Mouse (Mus musculus) midbrain, embryonic 14.5 days (tissue): Measurements from ENCODE around the gene Gli3. TPM values are rescaled to one million over a fixed set of nuclear protein-coding genes. Genes with fewer than 3 reads are reported as not detected.

Experiments
- ATAC-seq: fragments of 200-750 bp; cut with Nextera tagmentation; 2 replicates; pipeline ENCODE4 v1.8.0; 2017; ENCODE audit warnings: moderate number of reproducible peaks, moderate library complexity; ENCODE audit not compliant: low FRiP score, low TSS enrichment
- DNase-seq: peaks from one replicate; pipeline ENCODE4 v3.0.0-alpha.2; 2015
- H3K27ac ChIP-seq: fragments of 300-500 bp; sonication (generic); replicated peaks from 2 replicates; pipeline ENCODE4 v1.5.1; 2014; ENCODE audit warnings: mild to moderate bottlenecking, low read depth, low read length, moderate library complexity
- H3K27me3 ChIP-seq: fragments of 300-500 bp; sonication (generic); 2 replicates; pipeline ENCODE4 v1.6.1; 2014; ENCODE audit warnings: low read length, control low read depth, mixed read lengths; ENCODE audit not compliant: control insufficient read depth, insufficient read depth
- H3K36me3 ChIP-seq: fragments of 300-500 bp; sonication (generic); 2 replicates; pipeline ENCODE4 v1.6.1; 2014; ENCODE audit warnings: low read length, control low read depth; ENCODE audit not compliant: control insufficient read depth, insufficient read depth
- H3K4me1 ChIP-seq: fragments of 300-500 bp; sonication (generic); 2 replicates; pipeline ENCODE4 v1.6.1; 2014; ENCODE audit warnings: mild to moderate bottlenecking, antibody characterized with exemption, low read length, control low read depth; ENCODE audit not compliant: control insufficient read depth, insufficient read depth
- H3K4me2 ChIP-seq: fragments of 300-500 bp; sonication (generic); 2 replicates; pipeline ENCODE4 v1.6.1; 2014; ENCODE audit warnings: mild to moderate bottlenecking, low read length, moderate library complexity
- H3K4me3 ChIP-seq: fragments of 300-500 bp; sonication (generic); replicated peaks from 2 replicates; pipeline ENCODE4 v1.5.1; 2014; ENCODE audit warnings: low read depth, low read length
- H3K9ac ChIP-seq: fragments of 300-500 bp; sonication (generic); replicated peaks from 2 replicates; pipeline ENCODE4 v1.6.1; 2014; ENCODE audit warnings: mild to moderate bottlenecking, low read length, moderate library complexity
- H3K9me3 ChIP-seq: fragments of 300-500 bp; sonication (generic); 2 replicates; pipeline ENCODE4 v1.6.1; 2016; ENCODE audit warnings: low read length, control low read depth, mixed read lengths; ENCODE audit not compliant: control insufficient read depth
- WGBS: fragments of 180-500 bp; shearing (Covaris S2); extraction: QIAGEN DNeasy Blood & Tissue Kit; methylation state at CpG from one replicate; pipeline ENCODE4 v1.1.7; 2014; 5-methylcytosine and 5-hydroxymethylcytosine counted together
- polyA plus RNA-seq: library from polyadenylated mRNA; unstranded; fragments of >200 nt; fragmentation: Nextera tagmentation; extraction: Ambion mirVana; gene quantifications from 2 replicates; pipeline ENCODE4 v1.2.1, GENCODE M21; 2014

The Gli3 gene
- 8.5 and 14.1 TPM in 2 replicates for polyA plus RNA-seq

GRCm38 (mm10) chr13:15462830-15463491 is at the start of gene Gli3:
Gene Gli3 (plus strand): TSS chr13:15463235.
- Histone ChIP-seq H3K4me1 (0 out of 2 replicates have a peak, but pooled peaks cover 13% of the 10 kb centered on the region), H3K27me3 (peaks cover 9% of the 10 kb centered on the region; the same call in 1 of the 2 replicates), H3K4me2 (peak within 1 kb of the TSS; percentile 80), H3K36me3 (no peaks in the 10 kb centered on the region), H3K9me3 (no peaks in the 10 kb centered on the region), H3K27ac (peak within 1 kb of the TSS; percentile 85), H3K4me3 (peak within 1 kb of the TSS; percentile 79), H3K9ac (peak within 1 kb of the TSS; percentile 72)
- under 1% methylated on average over 61 of the region's 76 CpGs for WGBS
- DNase-seq: peak; percentile 83
- peak; percentile 91 for ATAC-seq

- H3K27ac ChIP-seq: no peak overlapping the region
- no peak overlapping the region for H3K9ac ChIP-seq
- WGBS: 34% methylated on average over 10 of the region's 10 CpGs
- no peak for ATAC-seq
- H3K4me2 ChIP-seq: peak overlapping the region; percentile 32
- H3K4me3 ChIP-seq: no peak overlapping the region
- H3K4me1 ChIP-seq: no peaks in the 10 kb centered on the region; the same call in 1 of the 2 replicates
- DNase-seq: peak; percentile 18
- H3K27me3 ChIP-seq: no peaks in the 10 kb centered on the region
- no peaks in the 10 kb centered on the region for H3K9me3 ChIP-seq
- no peaks in the 10 kb centered on the region for H3K36me3 ChIP-seq
These were observed 41.8 kb upstream of the Gli3 start for GRCm38 (mm10) chr13:15421182-15421750.

- WGBS: 84% methylated on average over 4 of the region's 4 CpGs
- Histone ChIP-seq H3K36me3 (no peaks in the 10 kb centered on the region), H3K9ac (no peak overlapping the region), H3K4me3 (no peak overlapping the region), H3K4me2 (no peak overlapping the region), H3K27me3 (no peaks in the 10 kb centered on the region), H3K27ac (no peak overlapping the region), H3K9me3 (no peaks in the 10 kb centered on the region), H3K4me1 (no peaks in the 10 kb centered on the region)
- ATAC-seq: no peak
- DNase-seq: no peak
These were observed 21.0 kb upstream of the Gli3 start for GRCm38 (mm10) chr13:15442002-15442401.

- no peaks in the 10 kb centered on the region for H3K9me3 ChIP-seq
- no peak for ATAC-seq
- no peaks in the 10 kb centered on the region for H3K4me1 ChIP-seq
- no peaks in the 10 kb centered on the region for H3K27me3 ChIP-seq
- H3K4me3 ChIP-seq: no peak overlapping the region
- no peak overlapping the region for H3K27ac ChIP-seq
- WGBS: 62% methylated on average over 4 of the region's 4 CpGs
- DNase-seq: peak; percentile 23
- H3K4me2 ChIP-seq: no peak overlapping the region
- H3K9ac ChIP-seq: no peak overlapping the region
- H3K36me3 ChIP-seq: no peaks in the 10 kb centered on the region
These were observed 18.7 kb upstream of the Gli3 start for GRCm38 (mm10) chr13:15444312-15444711.

- Histone ChIP-seq H3K27ac (no peak overlapping the region), H3K4me1 (no peaks in the 10 kb centered on the region), H3K27me3 (no peaks in the 10 kb centered on the region), H3K9me3 (no peaks in the 10 kb centered on the region), H3K4me2 (no peak overlapping the region), H3K4me3 (no peak overlapping the region), H3K36me3 (no peaks in the 10 kb centered on the region), H3K9ac (no peak overlapping the region)
- 27% methylated on average over 2 of the region's 2 CpGs for WGBS
- no peak for ATAC-seq
- no peak for DNase-seq
These were observed 17.4 kb upstream of the Gli3 start for GRCm38 (mm10) chr13:15445591-15445990.

- 88% methylated on average over 8 of the region's 8 CpGs for WGBS
- ATAC-seq: no peak
- H3K27me3 ChIP-seq: no peaks in the 10 kb centered on the region
These were observed 17.0 kb upstream of the Gli3 start for GRCm38 (mm10) chr13:15446004-15446403.

GRCm38 (mm10) chr13:15446782-15447564 is 16.1 kb upstream of the Gli3 start:
- DNase-seq (no peak), ATAC-seq (no peak)
- Histone ChIP-seq H3K4me2 (no peak overlapping the region), H3K9ac (no peak overlapping the region), H3K4me3 (no peak overlapping the region), H3K27ac (no peak overlapping the region), H3K27me3 (no peaks in the 10 kb centered on the region), H3K9me3 (no peaks in the 10 kb centered on the region), H3K4me1 (no peaks in the 10 kb centered on the region), H3K36me3 (no peaks in the 10 kb centered on the region)
- WGBS: 86% methylated on average over 7 of the region's 7 CpGs

More at GRCm38 (mm10) chr13:15446004-15446403, 17.0 kb upstream of the Gli3 start:
- Histone ChIP-seq H3K9me3 (no peaks in the 10 kb centered on the region), H3K4me3 (no peak overlapping the region), H3K9ac (no peak overlapping the region), H3K36me3 (no peaks in the 10 kb centered on the region), H3K4me2 (no peak overlapping the region), H3K27ac (no peak overlapping the region), H3K4me1 (no peaks in the 10 kb centered on the region)
- DNase-seq: no peak

GRCm38 (mm10) chr13:15450941-15451340 is 12.1 kb upstream of the Gli3 start:
- H3K36me3 ChIP-seq: no peaks in the 10 kb centered on the region
- H3K27ac ChIP-seq: no peak overlapping the region
- no peak overlapping the region for H3K9ac ChIP-seq
- H3K4me3 ChIP-seq: no peak overlapping the region
- 69% methylated on average over 2 of the region's 2 CpGs for WGBS
- H3K4me2 ChIP-seq: no peak overlapping the region
- no peak for DNase-seq
- no peaks in the 10 kb centered on the region for H3K9me3 ChIP-seq
- H3K4me1 ChIP-seq: no peaks in the 10 kb centered on the region
- H3K27me3 ChIP-seq: no peaks in the 10 kb centered on the region
- ATAC-seq: no peak
